Mouse (Mus musculus): ENCODE data around the gene Cldn12. TPM values are rescaled to one million over a fixed set of nuclear protein-coding genes. Genes with fewer than 3 reads are reported as not detected.

Gene Cldn12
- 14.4 and 15.4 TPM in 2 replicates for polyA plus RNA-seq (2015; fragmentation: Nextera tagmentation; extraction: Ambion mirVana)

- H3K4me3 ChIP-seq: peak within 1 kb of the TSS; percentile 82
- under 1% methylated on average over 77 of the region's 79 CpGs for WGBS
- peak within 1 kb of the TSS; percentile 88 for H3K4me2 ChIP-seq
- ATAC-seq (ENCODE audit: borderline replicate concordance, extremely low read depth, low FRiP score, low TSS enrichment): peak; percentile 97
- H3K4me1 ChIP-seq: 0 out of 2 replicates have a peak, but pooled peaks cover 4% of the 10 kb centered on the region
- peak within 1 kb of the TSS; percentile 94 for H3K27ac ChIP-seq
- H3K9me3 ChIP-seq: no peaks in the 10 kb centered on the region
- peak within 1 kb of the TSS; percentile 67 for H3K9ac ChIP-seq
- no peaks in the 10 kb centered on the region for H3K36me3 ChIP-seq
- H3K27me3 ChIP-seq: no peaks in the 10 kb centered on the region
These were observed at the start of gene Cldn12 for GRCm38 (mm10) chr5:5514196-5515076. TSS of gene Cldn12 (minus strand) at chr5:5514958.

GRCm38 (mm10) chr5:5562435-5562834, 47.7 kb upstream of the Cldn12 start:
- Histone ChIP-seq H3K36me3 (no peaks in the 10 kb centered on the region), H3K27me3 (no peaks in the 10 kb centered on the region), H3K27ac (no peak overlapping the region), H3K9me3 (no peaks in the 10 kb centered on the region), H3K4me1 (peaks cover 15% of the 10 kb centered on the region), H3K9ac (no peak overlapping the region), H3K4me2 (no peak overlapping the region), H3K4me3 (no peak overlapping the region)
- WGBS: 68% methylated on average over 3 of the region's 3 CpGs
- no peak for ATAC-seq (ENCODE audit: borderline replicate concordance, extremely low read depth, low FRiP score, low TSS enrichment)

GRCm38 (mm10) chr5:5561041-5561706, 46.4 kb upstream of the Cldn12 start:
- Histone ChIP-seq H3K9me3 (no peaks in the 10 kb centered on the region), H3K9ac (no peak overlapping the region), H3K27ac (no peak overlapping the region), H3K4me3 (no peak overlapping the region), H3K27me3 (no peaks in the 10 kb centered on the region), H3K4me1 (peaks cover 15% of the 10 kb centered on the region), H3K4me2 (no peak overlapping the region), H3K36me3 (no peaks in the 10 kb centered on the region)
- ATAC-seq (ENCODE audit: borderline replicate concordance, extremely low read depth, low FRiP score, low TSS enrichment): no peak
- 55% methylated on average over 4 of the region's 4 CpGs for WGBS

- peak overlapping the region; percentile 64 for H3K4me2 ChIP-seq
- no peaks in the 10 kb centered on the region for H3K9me3 ChIP-seq
- H3K27me3 ChIP-seq: no peaks in the 10 kb centered on the region
- WGBS: 34% methylated on average over 8 of the region's 8 CpGs
- H3K27ac ChIP-seq: peak overlapping the region; percentile 52
- H3K9ac ChIP-seq: peak overlapping the region; percentile 72
- H3K4me3 ChIP-seq: peak overlapping the region; percentile 78
- H3K36me3 ChIP-seq: no peaks in the 10 kb centered on the region; the same call in 1 of the 2 replicates
- peaks cover 15% of the 10 kb centered on the region for H3K4me1 ChIP-seq
- ATAC-seq (ENCODE audit: borderline replicate concordance, extremely low read depth, low FRiP score, low TSS enrichment): no peak
These were observed 45.0 kb upstream of the Cldn12 start for GRCm38 (mm10) chr5:5559798-5560197.

- H3K9me3 ChIP-seq: no peaks in the 10 kb centered on the region
- peak within 1 kb of the TSS; percentile 52 for H3K27ac ChIP-seq
- ATAC-seq (ENCODE audit: borderline replicate concordance, extremely low read depth, low FRiP score, low TSS enrichment): peak; percentile 99
- H3K36me3 ChIP-seq: peaks cover 6% of the 10 kb centered on the region
- peak within 1 kb of the TSS; percentile 64 for H3K4me2 ChIP-seq
- H3K27me3 ChIP-seq: no peaks in the 10 kb centered on the region
- peak within 1 kb of the TSS; percentile 78 for H3K4me3 ChIP-seq
- H3K4me1 ChIP-seq: peaks cover 15% of the 10 kb centered on the region
- peak within 1 kb of the TSS; percentile 72 for H3K9ac ChIP-seq
- WGBS: under 1% methylated on average over 43 of the region's 43 CpGs
These were observed 44.5 kb upstream of the Cldn12 start, which contains the start of gene Gtpbp10 for GRCm38 (mm10) chr5:5559079-5559740. TSS of gene Gtpbp10 (minus strand) at chr5:5559538.

DNA sequence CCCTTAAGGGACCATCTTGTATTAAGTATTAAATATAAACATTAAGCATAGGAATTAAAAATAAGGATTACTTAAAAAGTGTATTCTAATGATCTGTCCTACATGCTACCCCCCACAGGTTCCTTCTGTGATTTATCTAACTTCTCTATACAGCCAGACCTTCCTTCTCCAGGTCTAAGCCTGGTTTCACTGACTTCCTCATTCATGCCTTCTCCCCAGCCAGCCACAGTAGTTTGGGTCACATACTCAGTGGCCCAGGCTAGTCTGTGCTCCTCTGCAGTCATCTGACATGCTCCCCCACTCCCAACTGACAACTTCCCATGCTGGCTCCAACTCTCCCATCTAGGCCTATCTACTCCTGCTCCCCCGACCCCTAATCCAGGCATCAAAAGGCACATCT, 36.4 kb upstream of the Cldn12 start:
- H3K9ac ChIP-seq: no peak overlapping the region
- ATAC-seq (ENCODE audit: borderline replicate concordance, extremely low read depth, low FRiP score, low TSS enrichment): no peak
- 81% methylated on average over 1 of the region's 1 CpGs for WGBS
- no peak overlapping the region for H3K4me2 ChIP-seq
- no peaks in the 10 kb centered on the region for H3K4me1 ChIP-seq
- H3K36me3 ChIP-seq: peaks cover 51% of the 10 kb centered on the region
- no peak overlapping the region for H3K27ac ChIP-seq
- no peaks in the 10 kb centered on the region for H3K9me3 ChIP-seq
- no peak overlapping the region for H3K4me3 ChIP-seq
- H3K27me3 ChIP-seq: no peaks in the 10 kb centered on the region

GRCm38 (mm10) chr5:5540385-5540784, 25.6 kb upstream of the Cldn12 start:
- Histone ChIP-seq H3K36me3 (peaks cover 43% of the 10 kb centered on the region), H3K27ac (no peak overlapping the region), H3K9me3 (no peaks in the 10 kb centered on the region), H3K4me1 (no peaks in the 10 kb centered on the region), H3K9ac (no peak overlapping the region), H3K27me3 (no peaks in the 10 kb centered on the region), H3K4me2 (no peak overlapping the region), H3K4me3 (no peak overlapping the region)
- ATAC-seq (ENCODE audit: borderline replicate concordance, extremely low read depth, low FRiP score, low TSS enrichment): no peak
- 65% methylated on average over 3 of the region's 3 CpGs for WGBS

DNA sequence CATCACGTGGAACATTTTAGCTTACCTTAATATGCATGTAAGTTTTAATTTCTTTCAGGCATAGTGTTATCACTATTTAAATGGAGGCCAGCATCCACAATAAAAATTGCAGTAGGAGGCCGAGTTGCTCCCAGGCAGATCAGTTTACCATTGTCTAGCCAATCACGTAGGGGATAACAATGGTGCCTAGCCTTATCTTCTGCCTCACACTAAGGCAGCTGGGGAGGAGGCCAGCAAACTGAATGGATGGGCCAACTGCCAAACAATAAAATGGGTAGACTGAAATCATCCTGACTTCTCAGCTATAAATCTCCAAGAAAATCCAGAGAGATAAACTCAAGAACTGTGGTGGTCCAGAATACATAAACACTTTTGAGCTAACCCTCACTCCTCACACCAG, 25.0 kb upstream of the Cldn12 start:
- H3K27ac ChIP-seq: no peak overlapping the region
- no peaks in the 10 kb centered on the region for H3K4me1 ChIP-seq
- no peak overlapping the region for H3K4me3 ChIP-seq
- peaks cover 43% of the 10 kb centered on the region for H3K36me3 ChIP-seq
- no peak overlapping the region for H3K9ac ChIP-seq
- no peaks in the 10 kb centered on the region for H3K27me3 ChIP-seq
- no peak overlapping the region for H3K4me2 ChIP-seq
- H3K9me3 ChIP-seq: no peaks in the 10 kb centered on the region
- 71% methylated on average over 3 of the region's 3 CpGs for WGBS
- no peak for ATAC-seq (ENCODE audit: borderline replicate concordance, extremely low read depth, low FRiP score, low TSS enrichment)

DNA sequence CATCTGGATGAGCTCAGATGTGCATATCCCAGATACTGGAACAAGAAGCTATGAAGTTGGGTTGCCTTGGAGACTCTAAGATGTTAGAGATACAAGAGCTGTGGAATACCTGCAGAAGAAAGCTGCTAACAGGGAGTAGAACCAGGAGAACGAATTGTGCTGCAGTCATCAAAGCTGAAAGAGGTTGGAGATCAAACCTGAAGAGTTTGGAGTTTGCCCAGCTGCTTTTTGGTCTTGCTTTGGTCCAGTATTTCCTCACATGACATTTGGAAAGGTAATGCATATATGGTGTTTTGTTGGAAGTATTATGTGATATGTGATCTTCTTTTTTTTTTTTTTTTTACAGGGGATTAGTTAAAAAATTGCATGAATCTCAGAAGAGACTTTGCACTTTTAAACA, 21.4 kb upstream of the Cldn12 start:
- Histone ChIP-seq H3K27ac (no peak overlapping the region), H3K27me3 (no peaks in the 10 kb centered on the region), H3K4me2 (no peak overlapping the region), H3K9me3 (no peaks in the 10 kb centered on the region), H3K4me3 (no peak overlapping the region), H3K9ac (no peak overlapping the region), H3K36me3 (peaks cover 20% of the 10 kb centered on the region), H3K4me1 (no peaks in the 10 kb centered on the region)
- WGBS: 91% methylated on average over 1 of the region's 1 CpGs
- ATAC-seq (ENCODE audit: borderline replicate concordance, extremely low read depth, low FRiP score, low TSS enrichment): no peak

GRCm38 (mm10) chr5:5533656-5534420, 19.1 kb upstream of the Cldn12 start:
- H3K9ac ChIP-seq: no peak overlapping the region
- H3K4me2 ChIP-seq: no peak overlapping the region
- H3K27ac ChIP-seq: no peak overlapping the region
- no peak for ATAC-seq (ENCODE audit: borderline replicate concordance, extremely low read depth, low FRiP score, low TSS enrichment)
- no peak overlapping the region for H3K4me3 ChIP-seq
- peaks cover 7% of the 10 kb centered on the region for H3K36me3 ChIP-seq
- H3K9me3 ChIP-seq: no peaks in the 10 kb centered on the region
- 80% methylated on average over 3 of the region's 3 CpGs for WGBS
- H3K4me1 ChIP-seq: no peaks in the 10 kb centered on the region
- no peaks in the 10 kb centered on the region for H3K27me3 ChIP-seq

GRCm38 (mm10) chr5:5515411-5515810, 653 bp upstream of the Cldn12 start:
- ATAC-seq (ENCODE audit: borderline replicate concordance, extremely low read depth, low FRiP score, low TSS enrichment): no peak
- Histone ChIP-seq H3K4me1 (0 out of 2 replicates have a peak, but pooled peaks cover 4% of the 10 kb centered on the region), H3K27me3 (no peaks in the 10 kb centered on the region), H3K4me2 (peak overlapping the region; percentile 88; the same call in 1 of the 2 replicates), H3K4me3 (no peak overlapping the region), H3K9me3 (no peaks in the 10 kb centered on the region), H3K36me3 (no peaks in the 10 kb centered on the region), H3K9ac (no peak overlapping the region), H3K27ac (no peak overlapping the region)
- 74% methylated on average over 5 of the region's 5 CpGs for WGBS

Measured in lung, embryonic 15.5 days (tissue).